Mouse (Mus musculus): ENCODE results near the gene Fam71e2. TPM values are rescaled to one million over a fixed set of nuclear protein-coding genes. Genes with fewer than 3 reads are reported as not detected.

The Fam71e2 gene
- total and polyA plus RNA-seq, 3 experiments: not detected

GRCm38 (mm10) chr7:4751971-4752820 lies 18.9 kb downstream of the Fam71e2 start:
- peak; percentile 79 for DNase-seq (ENCODE audit: low read depth, low spot score)
- Histone ChIP-seq H3K4me3 (ENCODE audit: control insufficient read depth in 1 of 2, insufficient read depth in 1 of 2, low read depth in 2 of 2, low read length in 2 of 2) (peak overlapping the region; percentile 60 to 94), H3K27ac (ENCODE audit: control insufficient read depth, low read depth, low read length) (peak overlapping the region; percentile 33)

GRCm38 (mm10) chr7:4749169-4749568 lies 21.9 kb downstream of the Fam71e2 start:
- Histone ChIP-seq H3K9me3 (replicated peaks; ENCODE audit: insufficient read depth, low read length) (no peaks in the 10 kb centered on the region), H3K9ac (ENCODE audit: control insufficient read depth, low read depth, low read length, poor library complexity, severe bottlenecking) (no peak overlapping the region), H3K4me3 (ENCODE audit: control insufficient read depth in 1 of 2, insufficient read depth in 1 of 2, low read depth in 2 of 2, low read length in 2 of 2) (no peak overlapping the region), H3K27ac (ENCODE audit: control insufficient read depth, low read depth, low read length) (no peak overlapping the region), H3K79me2 (ENCODE audit: control insufficient read depth, insufficient read depth, low read length, poor library complexity) (no peaks in the 10 kb centered on the region; the same call in 1 of the 2 replicates), H3K27me3 (ENCODE audit: control insufficient read depth in 1 of 2, insufficient read depth in 2 of 2, low read length in 2 of 2) (no peaks in the 10 kb centered on the region), H3K36me3 (ENCODE audit: control insufficient read depth in 1 of 2, insufficient read depth in 2 of 2, low read length in 2 of 2) (no peaks in the 10 kb centered on the region), H3K4me1 (ENCODE audit: control insufficient read depth in 1 of 2, insufficient read depth in 2 of 2, low read length in 2 of 2) (peaks cover 0 to 13% of the 10 kb centered on the region in 2 experiments; a peak in 3 of 4 replicates)
- no peak for DNase-seq (ENCODE audit: low read depth, low spot score)
- TF ChIP-seq E2F4 (IDR thresholded peaks at IDR 0.05; ENCODE audit: borderline replicate concordance, low read depth, low read length): no peak
- no peak for TF ChIP-seq ZC3H11A (IDR thresholded peaks at IDR 0.05; ENCODE audit: low read depth, low read length)
- TF ChIP-seq SIN3A (IDR thresholded peaks at IDR 0.05; ENCODE audit: low read length): no peak

More at GRCm38 (mm10) chr7:4751971-4752820, 18.9 kb downstream of the Fam71e2 start:
- H3K27me3 ChIP-seq (ENCODE audit: control insufficient read depth in 1 of 2, insufficient read depth in 2 of 2, low read length in 2 of 2): no peaks in the 10 kb centered on the region
- H3K36me3 ChIP-seq (ENCODE audit: control insufficient read depth in 1 of 2, insufficient read depth in 2 of 2, low read length in 2 of 2): no peaks in the 10 kb centered on the region
- H3K4me1 ChIP-seq (ENCODE audit: control insufficient read depth in 1 of 2, insufficient read depth in 2 of 2, low read length in 2 of 2): peaks cover 0 to 13% of the 10 kb centered on the region in 2 experiments; a peak in 3 of 4 replicates
- TF ChIP-seq NRF1 (IDR thresholded peaks at IDR 0.05; ENCODE audit: insufficient read depth, low read depth, low read length, poor library complexity, severe bottlenecking): no peak
- no peak for TF ChIP-seq EP300 (IDR thresholded peaks at IDR 0.05; ENCODE audit: low read depth in 1 of 2, low read length in 2 of 2)
- TF ChIP-seq POLR2AphosphoS5 (IDR thresholded peaks at IDR 0.05; ENCODE audit: borderline replicate concordance, low read depth, low read length): peak; percentile 80; the same call in 1 of the 2 replicates
- H3K9me3 ChIP-seq (replicated peaks; ENCODE audit: insufficient read depth, low read length): no peaks in the 10 kb centered on the region
- peak overlapping the region; percentile 65 for H3K9ac ChIP-seq (ENCODE audit: control insufficient read depth, low read depth, low read length, poor library complexity, severe bottlenecking)
- no peaks in the 10 kb centered on the region; the same call in 1 of the 2 replicates for H3K79me2 ChIP-seq (ENCODE audit: control insufficient read depth, insufficient read depth, low read length, poor library complexity)

GRCm38 (mm10) chr7:4748321-4748720 lies 22.8 kb downstream of the Fam71e2 start:
- H3K36me3 ChIP-seq (ENCODE audit: control insufficient read depth in 1 of 2, insufficient read depth in 2 of 2, low read length in 2 of 2): no peaks in the 10 kb centered on the region

More at GRCm38 (mm10) chr7:4748321-4748720, 22.8 kb downstream of the Fam71e2 start:
- no peak for DNase-seq (ENCODE audit: low read depth, low spot score)
- Histone ChIP-seq H3K9ac (ENCODE audit: control insufficient read depth, low read depth, low read length, poor library complexity, severe bottlenecking) (no peak overlapping the region), H3K27me3 (ENCODE audit: control insufficient read depth in 1 of 2, insufficient read depth in 2 of 2, low read length in 2 of 2) (no peaks in the 10 kb centered on the region), H3K4me1 (ENCODE audit: control insufficient read depth in 1 of 2, insufficient read depth in 2 of 2, low read length in 2 of 2) (peaks cover 0 to 13% of the 10 kb centered on the region in 2 experiments; a peak in 3 of 4 replicates), H3K79me2 (ENCODE audit: control insufficient read depth, insufficient read depth, low read length, poor library complexity) (no peaks in the 10 kb centered on the region; the same call in 1 of the 2 replicates), H3K9me3 (replicated peaks; ENCODE audit: insufficient read depth, low read length) (no peaks in the 10 kb centered on the region), H3K27ac (ENCODE audit: control insufficient read depth, low read depth, low read length) (no peak overlapping the region; the same call in 1 of the 2 replicates), H3K4me3 (ENCODE audit: control insufficient read depth in 1 of 2, insufficient read depth in 1 of 2, low read depth in 2 of 2, low read length in 2 of 2) (no peak overlapping the region)
- no peak for TF ChIP-seq POLR2AphosphoS2 (IDR thresholded peaks at IDR 0.05; ENCODE audit: low read length)
- TF ChIP-seq CHD2 (IDR thresholded peaks at IDR 0.05; ENCODE audit: low read length): no peak
- TF ChIP-seq MAFK (IDR thresholded peaks at IDR 0.05; ENCODE audit: borderline replicate concordance, low read depth, low read length): no peak
- TF ChIP-seq JUND (IDR thresholded peaks at IDR 0.05; ENCODE audit: low read depth, low read length): no peak
- TF ChIP-seq NELFE (IDR thresholded peaks at IDR 0.05; ENCODE audit: low read depth, low read length): no peak
- no peak for TF ChIP-seq POLR2A (IDR thresholded peaks at IDR 0.05; ENCODE audit: control insufficient read depth in 1 of 2, insufficient read depth in 1 of 2, low read depth in 1 of 2, low read length in 2 of 2, poor library complexity in 1 of 2)
- no peak for TF ChIP-seq HCFC1 (IDR thresholded peaks at IDR 0.05; ENCODE audit: low read depth, low read length)
- no peak for TF ChIP-seq MAX (IDR thresholded peaks at IDR 0.05; ENCODE audit: low read length)
- no peak for TF ChIP-seq POLR2AphosphoS5 (IDR thresholded peaks at IDR 0.05; ENCODE audit: borderline replicate concordance, low read depth, low read length)
- no peak for TF ChIP-seq NRF1 (IDR thresholded peaks at IDR 0.05; ENCODE audit: insufficient read depth, low read depth, low read length, poor library complexity, severe bottlenecking)
- no peak for TF ChIP-seq EP300 (IDR thresholded peaks at IDR 0.05; ENCODE audit: low read depth in 1 of 2, low read length in 2 of 2)
